Mouse (Mus musculus) MEL (cell line): ENCODE results near the gene Zmat3. TPM values are rescaled to one million over a fixed set of nuclear protein-coding genes. Genes with fewer than 3 reads are reported as not detected.

Experiments used
- DNase-seq: peaks from one replicate; pipeline ENCODE4 v3.0.0; 2011; ENCODE audit warnings: low read depth, low spot score
- H3K27ac ChIP-seq: 2 replicates; pipeline ENCODE4 v1.5.1; 2012; ENCODE audit warnings: low read depth, mild to moderate bottlenecking, control low read depth, low read length, moderate library complexity; ENCODE audit not compliant: control insufficient read depth
- H3K27me3 ChIP-seq, 2 experiments: fragments of 150-350 bp in 1 of 2; sonication (generic) in 1 of 2; 2 replicates each; pipeline ENCODE4 v1.6.1; 2012; ENCODE audit warnings: low read length in 2 of 2, mild to moderate bottlenecking in 2 of 2, improper control_type of control experiment in 1 of 2, moderate library complexity in 1 of 2; ENCODE audit not compliant: insufficient read depth in 2 of 2, control insufficient read depth in 1 of 2
- H3K36me3 ChIP-seq, 2 experiments: 2 replicates each; pipeline ENCODE4 v1.6.1; 2012 to 2014; ENCODE audit warnings: low read length in 2 of 2, improper control_type of control experiment in 1 of 2, inconsistent platforms in 1 of 2, mild to moderate bottlenecking in 1 of 2; ENCODE audit not compliant: insufficient read depth in 2 of 2, control insufficient read depth in 1 of 2
- H3K4me1 ChIP-seq, 2 experiments: fragments of 150-350 bp in 1 of 2; sonication (generic) in 1 of 2; 2 replicates each; pipeline ENCODE4 v1.6.1; 2012; ENCODE audit warnings: low read length in 2 of 2, improper control_type of control experiment in 1 of 2, mild to moderate bottlenecking in 1 of 2; ENCODE audit not compliant: insufficient read depth in 2 of 2, control insufficient read depth in 1 of 2
- H3K4me3 ChIP-seq, 2 experiments: fragments of 150-350 bp in 1 of 2; sonication (generic) in 1 of 2; 2 replicates each; pipeline ENCODE4 v1.5.1; 2012; ENCODE audit warnings: low read depth in 2 of 2, low read length in 2 of 2, mild to moderate bottlenecking in 2 of 2, moderate library complexity in 2 of 2, control low read depth in 1 of 2, improper control_type of control experiment in 1 of 2; ENCODE audit not compliant: control insufficient read depth in 1 of 2, insufficient read depth in 1 of 2
- H3K79me2 ChIP-seq: 2 replicates; pipeline ENCODE4 v1.6.1; 2012; ENCODE audit warnings: mild to moderate bottlenecking, low read length, moderate library complexity; ENCODE audit not compliant: control insufficient read depth, poor library complexity, insufficient read depth
- H3K9ac ChIP-seq: 2 replicates; pipeline ENCODE4 v1.6.1; 2012; ENCODE audit warnings: low read depth, mild to moderate bottlenecking, control low read depth, low read length, moderate library complexity; ENCODE audit not compliant: control insufficient read depth, poor library complexity, severe bottlenecking
- H3K9me3 ChIP-seq: fragments of 150-350 bp; sonication (generic); replicated peaks from 2 replicates; pipeline ENCODE4 v1.6.1; 2012; ENCODE audit warnings: mild to moderate bottlenecking, low read length, improper control_type of control experiment, moderate library complexity; ENCODE audit not compliant: insufficient read depth
- CHD2 ChIP-seq: IDR thresholded peaks from 2 replicates; pipeline ENCODE4 v1.6.1; 2011; ENCODE audit warnings: low read length, improper control_type of control experiment
- GABPA ChIP-seq: IDR thresholded peaks from 2 replicates; pipeline ENCODE4 v1.6.1; 2012; ENCODE audit warnings: low read depth, mild to moderate bottlenecking, inconsistent platforms, low read length, improper control_type of control experiment, moderate library complexity
- GATA1 ChIP-seq: IDR thresholded peaks from 2 replicates; pipeline ENCODE4 v1.6.1; 2011; ENCODE audit warnings: low read depth, low read length, improper control_type of control experiment
- HCFC1 ChIP-seq: IDR thresholded peaks from 2 replicates; pipeline ENCODE4 v1.6.1; 2012; ENCODE audit warnings: low read depth, mild to moderate bottlenecking, inconsistent platforms, low read length, improper control_type of control experiment, moderate library complexity
- JUND ChIP-seq: IDR thresholded peaks from 2 replicates; pipeline ENCODE4 v1.6.1; 2011; ENCODE audit warnings: low read depth, mild to moderate bottlenecking, improper control_type of control experiment, low read length
- MAFK ChIP-seq: IDR thresholded peaks from 2 replicates; pipeline ENCODE4 v1.6.1; 2011; ENCODE audit warnings: low read depth, mild to moderate bottlenecking, low read length, improper control_type of control experiment, borderline replicate concordance
- MAX ChIP-seq: IDR thresholded peaks from 2 replicates; pipeline ENCODE4 v1.6.1; 2011; ENCODE audit warnings: low read length, improper control_type of control experiment
- MXI1 ChIP-seq: IDR thresholded peaks from 2 replicates; pipeline ENCODE4 v1.6.1; 2011; ENCODE audit warnings: mild to moderate bottlenecking, low read depth, low read length, improper control_type of control experiment
- MYB ChIP-seq: IDR thresholded peaks from 2 replicates; pipeline ENCODE4 v1.6.1; 2011; ENCODE audit warnings: mild to moderate bottlenecking, low read depth, low read length, improper control_type of control experiment
- NRF1 ChIP-seq: IDR thresholded peaks from 2 replicates; pipeline ENCODE4 v1.6.1; 2014; ENCODE audit warnings: low read depth, mild to moderate bottlenecking, inconsistent platforms, low read length, improper control_type of control experiment, moderate library complexity; ENCODE audit not compliant: poor library complexity, insufficient read depth, severe bottlenecking
- POLR2AphosphoS5 ChIP-seq: IDR thresholded peaks from 2 replicates; pipeline ENCODE4 v1.6.1; 2012; ENCODE audit warnings: low read depth, borderline replicate concordance, mild to moderate bottlenecking, inconsistent platforms, low read length, moderate library complexity, mixed read lengths
- RCOR1 ChIP-seq: IDR thresholded peaks from 2 replicates; pipeline ENCODE4 v1.6.1; 2012; ENCODE audit warnings: low read depth, mild to moderate bottlenecking, inconsistent platforms, low read length, improper control_type of control experiment
- SIN3A ChIP-seq: IDR thresholded peaks from 2 replicates; pipeline ENCODE4 v1.6.1; 2012; ENCODE audit warnings: low read length, improper control_type of control experiment, inconsistent platforms
- TAL1 ChIP-seq: IDR thresholded peaks from 2 replicates; pipeline ENCODE4 v1.6.1; 2012; ENCODE audit warnings: mild to moderate bottlenecking, inconsistent platforms, low read length, moderate library complexity, mixed read lengths
- UBTF ChIP-seq: IDR thresholded peaks from 2 replicates; pipeline ENCODE4 v1.6.1; 2012; ENCODE audit warnings: low read depth, mild to moderate bottlenecking, inconsistent platforms, low read length, improper control_type of control experiment, moderate library complexity, borderline replicate concordance; ENCODE audit not compliant: insufficient read depth
- USF1 ChIP-seq: IDR thresholded peaks from 2 replicates; pipeline ENCODE4 v1.6.1; 2014; ENCODE audit warnings: low read depth, mild to moderate bottlenecking, inconsistent platforms, low read length, improper control_type of control experiment, moderate library complexity
- ZC3H11A ChIP-seq: IDR thresholded peaks from 2 replicates; pipeline ENCODE4 v1.6.1; 2012; ENCODE audit warnings: low read depth, mild to moderate bottlenecking, inconsistent platforms, low read length, improper control_type of control experiment
- ZKSCAN1 ChIP-seq: IDR thresholded peaks from 2 replicates; pipeline ENCODE4 v1.6.1; 2012; ENCODE audit warnings: low read depth, mild to moderate bottlenecking, inconsistent platforms, low read length, improper control_type of control experiment, moderate library complexity
- ZMIZ1 ChIP-seq: IDR thresholded peaks from 2 replicates; pipeline ENCODE4 v1.6.1; 2012; ENCODE audit warnings: low read depth, mild to moderate bottlenecking, inconsistent platforms, low read length, improper control_type of control experiment, moderate library complexity
- polyA plus RNA-seq, 2 experiments: library from polyadenylated mRNA; stranded (reverse) in 1 of 2; unstranded in 1 of 2; fragments of >175 nt in 1 of 2; fragments of >200 nt in 1 of 2; gene quantifications; 2 replicates each; pipeline versions ENCODE4 v1.2.1 to v1.2.4; 2012; ENCODE audit warnings: low replicate concordance in 2 of 2, low read depth in 1 of 2; ENCODE audit not compliant: insufficient read length in 2 of 2, insufficient read depth in 1 of 2, missing spikeins in 1 of 2
- total RNA-seq: library from RNA; depleted of rRNA; stranded (reverse); fragments of 300-350 nt; gene quantifications from 2 replicates; pipeline ENCODE4 v1.2.3, GENCODE M21; 2012

Gene Zmat3
- total and polyA plus RNA-seq, 3 experiments, result 3.1 to 4.4 TPM; not detected in 1

DNA sequence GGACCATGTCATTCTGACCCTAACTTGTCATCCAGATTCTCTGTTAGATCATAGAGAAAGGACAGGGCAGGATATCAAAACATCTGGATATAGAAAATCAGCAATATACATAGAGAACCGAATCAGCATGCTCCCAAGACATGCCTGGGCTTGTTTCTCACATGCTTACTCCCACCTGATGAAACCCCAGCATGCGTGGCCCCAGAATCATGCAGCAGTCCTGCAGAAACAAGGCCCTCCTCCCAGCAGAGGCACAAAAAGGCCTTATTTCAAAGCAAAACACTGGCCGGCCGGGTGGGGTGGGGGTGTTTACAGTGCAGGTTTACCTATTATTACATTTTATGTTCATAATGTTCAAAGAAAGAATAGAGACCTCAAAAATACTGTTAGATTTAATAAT lies 1.6 kb downstream of the Zmat3 start:
- Histone ChIP-seq H3K4me3 (no peak overlapping the region), H3K4me1 (peaks cover 0 to 9% of the 10 kb centered on the region in 2 experiments; a peak in 3 of 4 replicates), H3K27me3 (no peaks in the 10 kb centered on the region), H3K9ac (no peak overlapping the region), H3K27ac (no peak overlapping the region), H3K9me3 (no peaks in the 10 kb centered on the region), H3K79me2 (peaks cover 2% of the 10 kb centered on the region; the same call in 1 of the 2 replicates), H3K36me3 (peaks cover 0 to 3% of the 10 kb centered on the region in 2 experiments; a peak in 2 of 4 replicates)
- TF ChIP-seq UBTF, result no peak
- no peak for TF ChIP-seq SIN3A
- no peak for TF ChIP-seq MXI1
- TF ChIP-seq ZKSCAN1, result no peak
- TF ChIP-seq MYB, result no peak
- TF ChIP-seq RCOR1, result no peak
- TF ChIP-seq CHD2, result no peak
- TF ChIP-seq ZMIZ1, result no peak
- TF ChIP-seq MAFK, result no peak
- no peak for TF ChIP-seq TAL1
- no peak for TF ChIP-seq MAX
- DNase-seq, result peak; percentile 22

DNA sequence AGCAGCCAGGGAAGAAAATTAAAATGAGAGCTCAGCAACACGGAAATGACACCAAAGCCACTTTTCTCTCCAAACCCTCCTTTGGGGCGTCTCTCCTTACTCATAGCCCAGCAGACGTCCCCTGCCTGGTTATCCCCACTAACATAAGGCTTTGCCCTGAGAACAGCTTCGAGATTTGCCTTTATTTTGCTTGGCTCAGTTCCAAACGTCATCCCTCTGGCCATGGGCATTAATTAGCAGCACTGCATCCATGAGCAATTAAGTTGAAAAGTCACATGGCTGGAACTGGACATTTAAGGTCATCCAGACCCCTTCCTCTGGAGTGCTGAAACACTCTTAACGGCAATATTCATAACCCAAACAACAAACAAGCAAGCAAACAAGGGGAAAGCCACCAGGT lies 4.6 kb downstream of the Zmat3 start:
- DNase-seq, result no peak
- Histone ChIP-seq H3K9ac (no peak overlapping the region), H3K9me3 (no peaks in the 10 kb centered on the region), H3K27me3 (no peaks in the 10 kb centered on the region), H3K4me3 (no peak overlapping the region), H3K27ac (no peak overlapping the region), H3K79me2 (peaks cover 2% of the 10 kb centered on the region; the same call in 1 of the 2 replicates), H3K4me1 (peaks cover 0 to 4% of the 10 kb centered on the region in 2 experiments; a peak in 3 of 4 replicates), H3K36me3 (peaks cover 0 to under 1% of the 10 kb centered on the region in 2 experiments; a peak in 2 of 4 replicates)
- TF ChIP-seq SIN3A (no peak), ZKSCAN1 (no peak), ZMIZ1 (no peak), ZC3H11A (no peak), GABPA (no peak), GATA1 (no peak), TAL1 (no peak), JUND (no peak), USF1 (no peak), NRF1 (no peak), HCFC1 (no peak), POLR2AphosphoS5 (no peak), MAX (no peak)
